Mouse (Mus musculus): ENCODE results near the gene Fbxl15.

DNA sequence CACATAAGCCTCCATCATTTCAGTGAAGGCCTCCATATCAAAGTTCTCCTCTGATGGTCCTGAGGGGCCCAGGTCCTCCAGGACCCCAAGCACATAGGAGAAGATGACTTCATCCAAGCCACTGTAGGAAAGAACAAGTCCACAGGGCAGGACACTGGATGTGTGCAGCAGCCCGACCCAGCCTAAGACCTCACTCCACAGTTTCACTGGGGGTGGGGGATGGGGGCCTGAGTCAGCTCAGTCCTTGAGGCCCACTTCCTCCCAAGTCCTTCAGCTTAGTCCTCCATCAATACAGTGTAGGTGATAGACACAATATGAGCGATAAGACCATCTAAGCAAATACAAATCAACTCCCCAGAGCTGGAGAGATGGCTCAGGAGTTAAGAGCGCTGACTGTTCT, 4.0 kb downstream of the Fbxl15 start:
- no peak for TF ChIP-seq CTCF (IDR thresholded peaks at IDR 0.05; ENCODE audit: borderline replicate concordance, extremely low read depth, insufficient read depth, insufficient read length)
- no peak for TF ChIP-seq POLR2A (IDR thresholded peaks at IDR 0.05; ENCODE audit: borderline replicate concordance, extremely low read depth, insufficient read depth, insufficient read length, poor library complexity, severe bottlenecking)
